Mouse (Mus musculus) retina, embryonic 14.5 days (tissue): ENCODE measurements at regions not wholly inside any gene's neighbourhood (a gene's known extent, or its start where the extent isn't known, plus 50 kb on each side); places are given as distances from the start of the nearest gene placed in this dataset.

Experiments used
- DNase-seq: peaks from one replicate; pipeline ENCODE4 v3.0.0-alpha.2; 2015; ENCODE audit warnings: low spot score

GRCm38 (mm10) chr9:83326437-83327086, 114.4 kb downstream of the Lca5 start:
- peak; percentile 47 for DNase-seq

GRCm38 (mm10) chr9:83325910-83326309, 115.0 kb downstream of the Lca5 start:
- DNase-seq: peak; percentile 70

DNA sequence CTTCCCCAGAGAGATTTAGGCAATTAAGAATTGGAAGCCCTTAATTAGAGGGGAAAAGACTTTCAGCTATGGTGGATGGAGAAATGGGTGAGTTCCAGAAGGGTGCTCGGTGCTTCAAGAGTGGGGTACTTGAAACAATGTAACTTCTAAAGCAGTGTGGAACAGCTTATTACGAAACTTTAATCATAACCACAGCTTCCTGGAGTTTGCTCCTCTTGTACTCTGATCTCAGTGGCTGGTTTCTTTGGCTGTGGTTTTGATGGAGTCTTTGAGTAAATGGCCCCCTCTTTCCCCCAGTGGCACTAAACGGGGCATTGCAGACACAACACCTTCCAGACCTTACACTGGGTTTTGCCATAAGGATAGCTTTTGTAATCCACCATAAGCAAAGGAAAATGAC, 116.6 kb downstream of the Lca5 start:
- DNase-seq: no peak

DNA sequence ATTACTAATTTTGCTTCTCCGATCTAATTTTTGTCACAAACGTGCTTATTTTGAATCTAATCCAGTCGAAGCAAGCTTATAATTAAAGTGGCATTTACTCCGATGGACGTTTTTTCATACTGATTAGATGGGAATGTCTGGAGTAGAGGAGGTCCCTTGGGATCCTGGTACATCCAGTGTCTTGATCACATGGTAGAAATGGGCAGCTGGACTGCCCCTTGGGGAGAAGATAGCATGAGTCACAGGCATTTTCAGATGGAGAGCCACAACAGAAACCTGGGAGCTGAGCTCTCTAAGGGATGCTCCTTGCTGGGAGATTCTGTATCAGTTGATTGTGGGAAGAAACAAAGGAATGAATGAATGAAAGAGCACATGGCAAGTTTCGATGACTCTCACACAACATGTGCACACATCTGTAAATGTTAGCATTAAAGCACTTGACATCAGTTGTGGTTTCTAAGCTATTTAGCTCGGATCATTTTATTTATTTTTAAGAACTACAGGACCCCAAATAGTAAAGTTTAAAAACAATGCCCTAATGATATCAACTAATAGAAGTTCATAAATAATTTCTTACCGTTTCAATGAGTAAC, 117.8 kb downstream of the Lca5 start:
- peak; percentile 40 for DNase-seq

DNA sequence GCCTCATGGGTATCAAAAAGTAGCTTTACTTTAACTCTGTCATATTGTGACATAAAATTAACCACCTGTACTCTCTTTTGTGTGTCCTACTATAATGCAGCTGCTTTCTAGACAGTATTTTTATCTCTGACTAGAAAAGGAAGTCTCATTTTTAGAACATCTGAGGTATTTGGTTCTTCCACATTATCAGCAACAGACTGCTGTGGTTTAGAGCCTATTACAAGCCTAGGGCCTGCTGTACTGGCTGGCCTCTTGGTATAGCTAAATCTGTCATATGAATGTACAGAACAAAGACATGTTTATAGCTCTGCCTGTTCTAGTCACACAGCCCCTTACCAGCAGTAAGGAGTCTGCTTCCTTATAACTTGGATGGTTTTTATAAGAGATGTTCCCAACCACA, 119.1 kb downstream of the Lca5 start:
- DNase-seq: no peak

GRCm38 (mm10) chr9:83320834-83321233, 120.1 kb downstream of the Lca5 start:
- DNase-seq: no peak

DNA sequence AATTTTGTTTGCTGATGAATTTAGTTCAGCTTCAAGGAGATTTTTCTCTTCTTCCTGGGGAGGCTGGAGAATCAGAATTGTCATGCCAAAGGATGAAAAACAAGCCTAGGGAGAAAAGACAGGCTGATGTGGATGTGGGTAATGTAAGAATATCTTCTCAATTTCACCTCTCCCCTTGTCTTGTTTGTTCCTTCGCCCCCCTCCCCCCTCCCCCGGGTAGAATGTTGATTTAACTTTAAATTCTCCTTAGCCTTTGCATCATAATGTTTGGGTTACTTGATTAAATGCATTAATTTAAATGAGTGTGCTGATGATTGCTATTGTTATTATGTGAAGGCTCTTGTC, 124.1 kb downstream of the Lca5 start:
- DNase-seq: no peak

DNA sequence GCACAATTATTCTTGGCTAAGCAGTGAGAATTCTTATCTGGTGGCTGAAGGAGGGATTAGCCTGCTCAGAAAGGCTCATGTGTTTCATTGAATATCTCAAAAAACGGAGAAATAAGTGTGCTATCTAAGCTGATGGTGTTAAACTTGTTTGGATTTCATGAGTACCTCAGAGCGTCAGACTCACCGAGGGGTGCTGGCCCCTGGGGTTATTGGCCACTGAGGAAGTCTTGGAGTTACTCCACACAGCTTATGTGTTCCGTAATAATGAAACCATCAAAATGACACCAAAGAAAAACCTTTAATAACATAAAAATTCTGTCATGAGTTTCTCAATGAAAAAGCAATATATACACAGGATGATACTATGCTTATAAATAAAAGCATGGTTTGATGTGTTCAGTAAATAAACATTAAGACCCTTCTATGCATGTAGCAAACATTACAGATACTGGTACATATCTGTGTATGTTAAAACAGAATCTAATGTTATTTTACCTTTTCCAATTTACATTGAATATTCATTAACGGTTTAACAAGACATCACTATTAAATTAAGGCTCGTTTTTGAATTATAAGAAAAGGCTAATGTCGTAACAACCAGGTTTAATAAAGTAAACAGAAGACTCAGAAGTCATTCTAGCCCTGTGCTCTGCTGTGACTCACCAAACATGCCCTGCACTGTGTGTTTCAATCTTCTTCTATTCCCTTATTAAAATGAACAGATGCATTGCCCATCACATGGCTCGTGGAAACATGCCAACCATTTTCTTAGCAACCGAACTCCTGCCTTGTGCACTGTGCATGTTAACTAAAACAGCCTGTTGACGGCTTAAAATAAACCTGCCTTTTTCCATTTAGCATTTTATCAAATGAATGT, 124.7 kb downstream of the Lca5 start:
- DNase-seq: no peak

DNA sequence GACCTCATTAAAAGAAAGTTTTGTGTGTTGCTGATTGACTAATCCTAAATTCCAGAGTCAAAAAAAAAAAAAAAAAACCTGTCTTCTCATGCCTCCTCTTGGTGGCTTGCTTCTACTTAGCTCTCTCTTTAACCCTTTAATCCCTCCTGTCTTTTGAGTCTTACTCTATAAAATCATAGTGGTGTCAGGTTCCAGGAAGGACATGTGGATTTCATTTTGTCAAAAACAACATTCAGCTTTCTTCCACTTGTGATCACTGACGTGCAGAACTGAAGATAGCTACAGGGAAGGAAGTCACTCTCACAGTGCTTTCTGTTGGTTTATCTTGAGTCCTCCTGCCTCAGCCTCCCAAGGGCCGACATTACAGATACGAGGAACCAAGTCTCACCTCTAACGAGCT, 132.2 kb downstream of the Lca5 start:
- DNase-seq: no peak

DNA sequence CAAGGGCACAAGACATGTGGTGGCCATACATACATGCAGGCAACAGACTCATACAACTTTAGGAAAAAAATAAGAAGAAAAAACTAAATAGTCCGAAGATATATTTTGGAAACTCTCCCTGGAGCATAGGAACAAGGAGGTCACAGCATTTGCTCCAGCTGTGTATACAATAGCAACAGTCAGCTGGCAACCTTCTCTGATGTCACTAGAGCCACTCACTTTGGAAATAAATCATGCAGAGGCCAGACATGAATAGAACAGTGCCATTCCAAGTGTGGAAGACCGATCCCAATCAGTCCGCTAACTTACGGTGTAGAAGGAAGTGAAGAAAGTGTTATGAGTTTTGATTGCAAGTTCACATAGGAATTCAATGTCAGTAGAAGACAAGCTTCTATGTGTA, 132.8 kb downstream of the Lca5 start:
- no peak for DNase-seq

DNA sequence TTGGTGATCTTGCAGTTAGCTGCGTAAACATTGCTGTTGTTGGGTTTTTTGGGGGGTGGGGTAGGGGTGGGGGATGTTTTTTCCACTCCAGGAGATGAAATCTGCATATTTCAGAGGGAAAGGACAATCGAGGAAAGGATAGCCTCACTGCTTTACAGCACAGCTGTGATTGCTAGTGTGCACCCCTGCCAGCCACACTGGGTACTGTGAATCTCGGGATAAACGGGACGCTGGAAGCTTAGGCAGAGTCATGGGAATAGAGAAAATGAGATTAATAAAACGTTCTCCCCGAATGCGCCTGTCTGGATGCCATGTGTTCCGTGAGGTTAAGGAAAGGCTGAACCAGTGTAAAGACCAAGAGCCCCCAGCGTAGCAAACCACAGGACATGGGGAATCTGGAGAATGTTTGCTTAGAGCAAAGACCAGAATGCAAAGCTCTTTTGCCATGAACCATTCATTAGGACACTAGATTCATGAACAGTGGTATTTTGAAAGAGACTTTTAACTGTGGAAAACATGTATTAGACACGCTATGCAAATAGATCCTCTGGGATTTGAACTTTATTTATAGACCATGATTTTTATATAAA, 133.5 kb downstream of the Lca5 start:
- no peak for DNase-seq

DNA sequence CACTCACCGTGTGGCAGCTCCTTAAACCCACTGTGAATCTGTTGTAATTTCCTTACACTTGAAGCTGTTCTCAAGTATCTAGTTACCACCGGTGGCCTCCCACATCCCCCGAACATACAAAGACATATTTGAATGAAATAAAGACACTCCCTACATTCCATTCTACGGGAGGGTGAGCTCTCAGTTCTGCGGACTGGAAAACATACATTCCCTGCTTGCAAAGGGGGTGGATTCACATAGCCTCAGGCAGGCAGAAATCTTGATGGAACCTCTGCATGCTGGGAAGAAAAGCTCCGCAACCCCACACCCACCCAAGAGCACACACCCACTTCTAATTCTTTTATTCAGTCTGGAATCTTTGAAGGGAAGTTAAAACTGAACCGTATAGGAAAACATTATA, 136.0 kb downstream of the Lca5 start:
- DNase-seq: no peak

GRCm38 (mm10) chr9:83300500-83300899, 140.4 kb downstream of the Lca5 start:
- DNase-seq: no peak

DNA sequence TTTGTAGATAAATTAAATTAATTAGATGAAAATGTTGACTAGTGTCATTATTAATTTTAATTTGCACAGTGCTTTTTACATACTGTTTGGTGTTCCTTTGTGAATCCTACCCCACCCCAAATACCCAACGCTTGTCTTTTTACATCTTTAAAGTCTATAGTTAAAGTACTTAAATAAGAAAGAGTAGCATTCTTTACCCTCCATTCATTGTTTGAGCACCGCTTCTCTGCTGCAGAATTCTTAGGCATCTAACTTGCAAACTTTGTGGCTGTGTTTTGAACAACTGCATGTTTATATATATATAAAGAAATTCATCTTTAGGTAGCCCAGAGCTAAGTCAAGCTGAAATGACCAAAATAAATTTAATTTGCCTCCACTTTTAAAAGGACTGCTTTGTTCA, 140.9 kb downstream of the Lca5 start:
- DNase-seq: no peak

- no peak for DNase-seq
Observed at GRCm38 (mm10) chr9:83299623-83300022, 141.3 kb downstream of the Lca5 start.

GRCm38 (mm10) chr9:83295453-83295852, 145.5 kb downstream of the Lca5 start:
- no peak for DNase-seq

DNA sequence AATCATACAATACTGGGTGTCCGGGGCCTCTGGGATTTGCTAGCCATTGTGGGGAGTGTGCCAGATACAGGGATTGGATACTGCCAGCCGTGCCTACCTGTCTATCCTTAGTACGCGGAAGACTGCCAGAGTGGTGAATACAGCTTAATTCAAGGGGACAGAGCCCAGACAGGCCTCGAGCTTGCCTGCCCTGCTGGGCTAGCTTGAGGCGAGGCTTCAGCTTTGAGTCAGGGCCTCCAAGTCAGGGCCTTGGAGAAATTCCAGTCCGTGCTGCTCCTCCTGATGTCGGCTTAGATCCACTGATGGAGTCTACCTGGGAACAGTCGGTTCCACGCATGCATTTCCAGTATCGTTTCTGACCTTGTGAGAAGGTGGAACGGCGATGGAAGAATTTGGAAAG, 146.5 kb downstream of the Lca5 start:
- DNase-seq: no peak

DNA sequence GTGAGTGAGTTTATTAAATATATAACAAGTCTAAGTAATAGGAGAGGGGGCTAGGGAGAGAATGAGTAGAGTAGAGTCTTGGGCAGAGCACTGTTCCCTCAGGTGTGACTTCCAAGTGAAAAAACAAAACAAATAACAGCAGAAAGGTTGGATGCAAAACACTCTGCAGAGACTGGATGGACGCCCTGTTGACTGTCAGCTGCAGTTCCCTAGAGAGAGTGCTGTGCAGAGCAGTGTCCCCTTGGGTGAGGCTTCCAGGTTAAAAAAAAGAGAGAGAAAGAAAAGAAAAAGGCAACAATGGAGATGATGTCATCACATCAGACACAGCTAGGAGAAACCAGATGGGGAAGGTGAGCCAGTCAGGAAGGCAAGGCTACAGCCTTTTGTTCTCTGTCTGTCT, 137.6 kb upstream of the Hmgn3 start:
- DNase-seq: no peak

DNA sequence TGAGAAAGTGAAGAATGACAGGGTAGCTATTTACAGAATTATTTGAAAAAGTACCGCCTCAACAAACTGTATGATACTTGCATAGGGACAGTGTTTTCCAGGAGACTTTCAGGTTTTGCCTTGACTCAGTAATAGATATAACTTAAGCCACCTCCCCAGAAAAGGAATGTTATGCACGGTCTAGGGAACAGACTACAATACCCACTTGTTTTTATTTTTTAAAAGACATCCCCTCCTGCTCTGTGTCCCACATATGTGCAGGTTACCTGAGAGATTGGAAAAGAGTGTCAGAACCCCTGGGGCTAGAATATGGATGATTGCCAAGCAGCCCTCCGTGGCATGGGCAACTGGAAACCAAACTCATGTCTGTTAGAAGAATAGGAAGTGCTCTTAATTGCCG, 137.2 kb upstream of the Hmgn3 start:
- DNase-seq: no peak

- DNase-seq: no peak
Observed at GRCm38 (mm10) chr9:83283249-83283648, 136.8 kb upstream of the Hmgn3 start.

DNA sequence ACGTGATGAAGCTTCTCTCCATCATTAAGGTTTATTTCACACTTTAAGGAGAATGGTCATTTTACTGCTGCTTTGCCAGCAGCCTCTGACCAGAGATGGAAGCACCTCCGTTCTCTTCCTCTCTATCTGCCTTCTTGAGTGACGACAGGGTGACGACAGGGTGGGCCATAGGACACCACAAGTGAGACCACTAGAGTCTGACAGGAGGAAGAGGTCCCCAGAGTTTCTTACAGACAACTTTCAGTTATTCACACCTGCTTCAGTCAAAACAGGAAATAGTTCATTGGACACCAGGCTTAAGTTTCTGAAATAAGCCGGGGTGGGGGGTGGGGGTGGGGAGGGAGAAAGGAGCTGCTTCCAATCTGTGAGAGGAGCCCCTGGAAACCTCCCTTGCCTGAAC, 131.3 kb upstream of the Hmgn3 start:
- no peak for DNase-seq

DNA sequence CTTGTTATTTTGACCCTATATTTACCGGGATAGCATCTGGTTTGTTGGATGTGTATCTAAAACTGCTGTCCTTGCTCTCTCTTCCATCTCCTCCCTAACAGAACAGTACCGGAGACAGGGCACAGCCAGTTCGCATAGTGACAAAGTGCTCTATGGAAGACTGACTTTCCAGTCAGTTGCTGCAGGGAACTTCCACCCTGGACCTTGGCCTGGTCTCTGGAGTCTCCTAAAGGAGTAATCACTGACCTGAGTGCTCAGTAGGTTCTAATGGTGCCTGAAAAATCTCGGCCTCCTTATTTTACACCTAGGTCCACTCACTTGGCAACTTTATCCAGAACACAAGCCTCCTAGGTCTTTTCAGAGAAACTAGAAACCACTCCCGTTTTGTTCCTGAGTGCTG, 130.9 kb upstream of the Hmgn3 start:
- DNase-seq: no peak

DNA sequence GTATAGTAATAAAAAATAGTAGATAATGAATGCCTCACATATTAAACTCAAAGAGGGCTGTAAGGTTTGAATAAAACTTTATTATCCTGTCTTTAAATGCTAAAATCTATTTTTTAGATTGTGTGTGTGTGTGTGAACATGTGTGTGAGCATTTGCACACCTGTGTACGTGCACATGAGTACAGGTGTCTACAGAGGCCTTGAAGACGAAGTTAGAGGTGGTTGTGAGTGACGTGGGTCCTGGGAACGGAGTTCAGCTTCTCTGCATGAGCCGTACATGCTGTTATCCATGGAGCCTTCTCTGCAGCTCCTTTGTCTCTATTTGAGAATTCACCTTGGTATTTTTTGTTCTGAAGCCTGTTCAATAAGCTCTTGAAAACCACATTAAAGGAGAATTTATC, 129.8 kb upstream of the Hmgn3 start:
- no peak for DNase-seq
